Mouse (Mus musculus) retina, postnatal 7 days (tissue): ENCODE measurements at regions not wholly inside any gene's neighbourhood (a gene's known extent, or its start where the extent isn't known, plus 50 kb on each side); places are given as distances from the start of the nearest gene placed in this dataset.

ENCODE experiments used
- DNase-seq: peaks from one replicate; pipeline ENCODE4 v3.0.0-alpha.2; 2012; ENCODE audit warnings: low read depth, low spot score

DNA sequence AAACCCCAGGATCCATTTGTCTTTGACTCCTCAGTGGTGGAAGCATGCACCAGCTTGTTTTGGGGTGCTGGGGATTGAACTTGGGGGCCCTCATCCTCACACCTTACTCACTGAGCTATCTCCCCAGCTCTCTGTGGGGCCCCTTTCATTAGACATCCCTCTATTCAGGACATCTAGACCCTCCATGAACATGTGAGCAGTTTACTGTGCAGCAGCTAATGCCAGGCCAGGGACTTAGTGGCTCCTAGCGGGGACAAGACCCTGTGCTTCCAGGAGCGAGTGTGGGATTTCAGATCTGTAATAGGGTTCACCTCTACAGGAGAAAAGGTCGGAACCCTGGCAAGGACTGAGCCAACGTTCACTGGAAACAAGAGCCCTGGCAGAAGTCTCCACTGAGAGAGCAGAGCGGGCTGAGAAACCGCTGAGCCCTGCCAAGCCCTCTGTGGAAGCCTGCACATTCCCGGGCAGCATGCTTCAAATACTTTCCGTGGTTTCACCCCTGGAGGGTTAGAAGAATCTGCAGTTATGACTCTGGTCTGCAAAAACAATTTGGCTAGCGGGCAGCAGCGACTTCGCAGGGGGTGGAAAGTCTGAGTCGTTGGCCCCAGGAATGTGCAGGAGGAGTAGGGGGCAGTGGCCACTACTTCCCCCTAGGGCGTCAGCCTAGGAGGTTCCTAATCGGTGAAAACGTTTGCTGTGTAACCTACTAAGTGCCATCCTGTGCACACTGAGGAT is 125.6 kb downstream of the Smad6 start:
- no peak for DNase-seq

DNA sequence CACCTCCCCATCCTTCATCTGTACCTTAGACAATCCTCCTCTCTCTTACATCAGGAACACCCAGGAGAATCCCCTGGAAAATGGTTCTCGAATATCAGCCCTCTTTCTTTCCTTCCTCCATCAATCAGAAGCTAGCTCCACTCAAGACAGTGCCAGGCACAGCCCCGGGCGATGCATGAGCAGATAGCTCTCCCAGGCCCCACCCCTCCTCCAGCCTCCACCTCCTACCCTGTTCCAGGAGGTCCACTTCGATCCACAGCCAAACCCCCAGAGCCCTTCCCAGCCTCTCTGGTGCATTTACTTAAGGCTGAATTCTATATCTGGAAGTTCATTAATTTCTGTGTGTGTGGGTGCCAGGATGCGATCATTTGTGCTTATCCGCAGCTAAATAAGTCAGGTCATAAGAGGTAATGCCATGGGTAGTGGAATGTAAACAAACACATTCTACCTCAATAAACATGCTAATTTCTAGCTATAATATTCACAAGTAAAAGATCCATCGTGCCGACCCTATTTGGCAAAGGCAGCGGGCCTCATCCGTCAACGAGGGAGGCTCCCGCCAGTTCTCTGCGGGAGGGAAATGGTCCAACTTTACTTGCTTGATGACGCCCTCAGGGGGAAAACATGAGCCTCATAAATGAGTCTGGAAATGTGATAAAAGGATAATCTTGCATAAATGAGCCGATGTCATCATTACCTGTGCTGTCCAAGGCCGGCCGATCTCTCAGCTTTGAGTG is 129.5 kb downstream of the Smad6 start:
- no peak for DNase-seq

DNA sequence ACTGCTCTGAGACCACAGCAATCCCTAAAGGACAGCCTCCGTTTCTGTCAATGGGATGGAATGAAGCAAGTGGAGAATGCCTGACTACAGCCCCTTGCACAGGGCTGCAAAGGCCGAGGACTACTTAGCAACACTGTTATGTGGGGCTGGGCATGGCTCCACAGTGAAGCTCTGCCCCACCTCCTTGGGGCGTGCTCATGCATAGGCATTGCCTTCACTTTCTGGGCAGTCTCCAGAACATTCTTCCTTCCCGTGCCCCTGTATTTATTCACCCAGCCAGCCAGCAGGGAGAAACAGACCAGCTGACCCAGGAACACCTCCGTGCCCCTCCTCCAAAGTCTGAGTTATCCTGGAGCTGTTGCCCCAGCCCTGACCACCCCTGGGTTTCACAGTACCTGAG is 131.1 kb downstream of the Smad6 start:
- DNase-seq, result no peak

DNA sequence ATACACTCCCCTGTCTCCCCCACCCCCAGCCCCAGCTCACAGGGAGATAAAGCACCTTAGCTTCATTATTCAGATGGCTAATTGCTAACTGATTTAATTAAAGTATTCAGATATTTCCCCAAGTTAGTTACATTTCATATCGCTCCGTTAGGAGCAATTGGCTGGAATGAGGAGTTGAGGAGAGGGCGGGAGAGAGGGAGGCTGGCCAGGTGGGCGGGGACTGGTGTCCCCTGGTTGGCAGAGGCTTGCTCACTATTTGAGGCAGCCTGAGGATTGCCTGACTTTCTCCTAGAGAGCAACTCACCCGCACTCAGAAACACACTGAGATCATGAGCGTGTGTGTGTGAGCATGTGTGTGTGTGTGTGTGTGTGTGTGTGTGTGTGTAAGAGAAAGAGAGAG is 131.8 kb upstream of the Smad3 start:
- no peak for DNase-seq

DNA sequence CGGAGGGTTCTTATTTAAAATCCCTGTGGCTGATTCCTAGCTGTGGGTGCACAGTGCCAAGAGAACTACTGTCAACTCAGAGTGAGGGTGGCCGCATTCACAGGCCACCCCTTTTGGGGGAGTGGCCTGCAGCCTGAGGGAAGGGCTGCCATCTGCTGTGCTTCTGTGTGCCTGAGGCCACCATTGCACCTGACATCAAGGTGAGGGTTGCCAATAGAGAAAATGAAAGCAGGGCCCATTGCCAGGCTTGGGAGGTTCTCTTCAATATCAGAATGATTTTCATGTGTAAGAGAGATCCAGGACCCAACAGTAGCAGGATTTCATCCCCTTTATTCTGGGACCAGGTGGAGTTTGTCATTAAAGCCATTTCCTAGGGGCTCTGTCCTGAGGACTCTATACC is 127.2 kb upstream of the Smad3 start:
- DNase-seq, result no peak

DNA sequence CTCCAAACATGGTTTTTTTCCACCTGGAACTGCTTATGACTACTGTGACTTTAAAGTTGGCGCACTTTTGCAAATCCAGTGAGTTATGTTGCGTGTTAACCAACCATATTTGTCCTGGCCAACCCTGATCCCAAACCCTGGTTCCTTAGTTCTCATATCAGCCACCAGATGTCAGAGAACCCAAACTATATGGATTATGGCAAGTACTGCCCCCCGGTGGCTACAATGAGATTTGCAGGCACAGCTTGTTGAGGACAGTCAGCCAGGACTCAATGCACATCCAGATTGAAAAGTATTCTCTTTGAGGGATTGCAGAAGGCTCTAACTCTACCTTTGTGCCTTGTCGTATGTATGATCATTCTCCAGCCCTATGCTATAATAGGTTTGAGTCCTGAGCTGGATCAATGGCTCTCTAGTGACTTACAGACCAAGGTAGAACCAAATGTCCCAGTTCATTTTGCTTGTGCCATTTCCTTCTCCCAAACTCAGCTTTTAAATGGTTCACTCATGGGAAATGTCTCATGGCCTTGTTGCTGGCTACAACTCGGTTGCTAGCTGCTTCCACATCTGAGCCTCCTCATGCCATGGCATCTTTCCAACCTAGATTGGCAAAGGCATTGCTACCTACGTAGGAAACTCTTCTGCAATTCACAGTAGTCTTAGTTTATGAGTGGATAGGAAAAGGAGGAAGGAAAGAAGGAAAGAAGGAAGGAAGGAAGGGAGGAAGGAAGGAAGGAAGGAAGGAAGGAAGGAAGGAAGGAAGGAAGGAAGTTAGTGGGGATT is 126.1 kb upstream of the Smad3 start:
- DNase-seq, result no peak

DNA sequence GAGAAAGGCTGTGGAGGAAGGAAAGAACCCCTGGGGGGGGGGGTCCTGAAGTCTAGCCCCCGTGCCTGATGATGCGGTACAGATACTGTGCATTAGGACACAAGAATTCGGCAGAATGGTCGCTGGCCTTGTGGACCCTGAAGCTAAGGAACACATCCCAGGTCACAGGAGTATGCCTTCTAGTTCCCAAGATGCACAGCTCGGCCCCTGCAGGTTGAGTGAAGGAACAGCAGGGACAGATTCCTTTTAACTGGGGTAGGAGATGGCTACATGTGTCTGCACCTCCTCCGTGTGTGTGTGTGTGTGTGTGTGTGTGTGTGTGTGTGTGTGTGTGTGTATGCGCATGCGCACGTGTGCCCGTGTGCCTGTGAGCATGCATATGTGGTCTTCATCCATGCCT is 123.9 kb upstream of the Smad3 start:
- no peak for DNase-seq

DNA sequence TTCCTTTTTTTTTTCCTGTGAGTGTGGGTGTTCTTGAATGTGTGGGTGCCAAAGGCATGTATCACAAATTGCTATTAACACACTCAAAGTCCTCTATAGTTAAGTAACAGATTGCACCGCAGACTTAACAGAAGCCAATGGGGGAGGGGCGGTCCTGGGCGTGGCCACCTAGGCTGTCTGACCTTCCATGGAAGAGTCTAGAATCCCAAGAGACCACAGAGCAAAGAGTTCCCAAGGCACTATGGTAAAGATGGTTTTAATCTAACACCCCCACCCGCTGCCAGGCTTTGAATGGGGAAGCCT is 123.4 kb upstream of the Smad3 start:
- DNase-seq, result no peak

DNA sequence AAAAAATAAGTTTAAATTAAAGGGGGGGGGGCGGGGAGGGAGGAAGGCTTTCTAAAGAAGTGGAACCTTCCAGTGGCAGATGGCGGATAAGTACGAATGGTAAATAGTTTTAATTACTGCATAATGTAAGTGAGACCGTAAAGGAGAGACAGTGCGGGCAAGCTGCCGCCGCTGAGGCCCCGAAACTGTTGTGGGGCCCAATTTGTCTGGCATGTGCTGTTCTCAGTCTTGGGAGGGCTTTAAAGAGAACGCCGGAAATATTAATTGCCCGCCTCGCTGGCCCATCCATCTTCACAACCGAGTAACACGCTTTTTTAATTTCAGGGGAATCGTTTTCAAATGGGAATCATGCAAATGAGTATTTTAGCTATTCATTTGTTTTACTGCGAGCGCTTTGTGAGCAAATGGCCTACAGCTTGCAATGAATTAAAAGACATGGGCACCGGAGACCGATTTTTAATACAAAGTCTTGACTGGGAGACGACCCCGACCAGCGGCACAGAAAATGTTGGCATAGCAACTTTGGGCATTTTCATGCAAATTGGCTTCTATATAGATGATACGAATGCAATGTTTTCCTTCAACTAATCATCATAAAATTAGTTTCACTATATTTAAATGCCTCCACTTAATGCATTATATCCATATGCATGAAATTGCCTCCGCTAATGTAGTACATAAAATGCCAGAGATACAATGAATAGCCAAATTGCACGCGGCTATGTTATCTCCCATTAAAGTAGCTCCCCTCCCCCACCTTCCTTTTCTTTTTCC is 122.9 kb upstream of the Smad3 start:
- no peak for DNase-seq

DNA sequence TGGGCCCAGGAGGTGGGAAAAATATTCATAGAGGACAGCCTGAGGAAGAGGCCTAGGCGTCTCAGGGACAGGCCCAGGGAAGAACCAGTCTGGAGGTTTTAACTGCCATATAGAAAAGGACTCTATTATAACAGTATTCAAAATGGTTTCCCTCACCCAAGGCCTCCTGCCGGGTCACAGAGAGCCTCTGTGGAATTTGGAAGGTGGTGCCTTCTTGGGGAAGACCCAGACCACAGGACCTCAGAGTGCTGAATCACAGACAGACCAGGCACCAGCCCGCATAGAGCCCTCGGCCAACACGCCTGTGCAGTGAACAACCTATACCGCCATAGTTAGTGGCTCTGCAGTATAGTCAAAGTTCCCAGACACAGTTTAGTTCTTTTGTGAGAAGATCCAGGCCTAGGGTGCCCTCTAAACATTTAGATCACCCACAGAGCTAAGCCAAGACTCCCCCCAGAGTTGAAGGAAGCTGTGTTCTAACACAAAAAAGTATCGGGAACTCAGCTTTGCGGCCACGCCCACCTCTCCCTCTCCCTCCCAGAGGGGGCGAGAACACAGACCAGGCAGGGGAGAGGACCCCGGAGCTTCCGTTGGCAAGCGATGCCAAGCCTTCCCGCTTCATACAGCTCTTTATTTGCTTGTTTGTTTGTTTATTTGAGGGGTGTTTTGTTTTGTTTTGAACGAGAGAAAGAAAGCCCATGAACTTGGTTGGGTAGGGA is 122.1 kb upstream of the Smad3 start:
- DNase-seq, result no peak

DNA sequence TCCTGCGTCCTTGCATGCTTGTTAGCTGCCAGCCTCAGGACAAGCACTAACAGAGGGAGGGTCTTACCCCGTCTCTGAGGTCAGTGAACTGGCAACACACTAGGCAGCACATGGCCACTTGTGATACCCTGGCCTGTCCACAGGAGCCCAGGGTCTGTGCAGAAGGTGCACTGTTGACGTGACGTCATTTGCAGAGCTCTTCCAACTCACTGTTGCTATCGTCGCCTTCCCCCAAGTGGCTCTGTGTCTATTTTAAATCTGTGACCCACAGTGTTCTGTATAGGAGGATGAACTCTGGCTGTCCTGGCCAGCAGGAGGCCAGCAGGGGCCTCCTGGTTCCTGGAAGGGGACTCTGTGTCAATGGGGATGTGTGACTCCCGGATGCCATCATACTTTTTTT is 120.1 kb upstream of the Smad3 start:
- DNase-seq, result no peak

DNA sequence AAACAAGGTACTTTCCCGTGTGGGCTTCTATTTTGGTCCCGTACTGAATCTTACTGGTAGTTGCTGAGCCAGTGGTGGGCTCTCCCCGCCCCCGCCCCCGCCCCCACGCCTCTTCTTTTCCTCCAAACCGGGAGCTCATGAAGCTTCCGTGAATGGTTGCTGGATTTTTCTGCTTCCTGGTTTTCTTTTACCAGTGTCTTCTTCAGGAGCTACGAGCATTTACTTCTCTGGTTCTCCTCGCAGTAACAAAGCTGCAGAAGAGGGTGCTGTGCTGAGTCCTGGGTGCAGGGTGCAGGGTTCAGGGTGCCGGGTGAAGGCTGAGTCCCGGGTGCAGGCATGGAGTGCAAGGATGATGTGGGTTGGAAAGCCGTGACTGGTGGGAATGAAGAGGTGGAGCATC is 119.1 kb upstream of the Smad3 start:
- no peak for DNase-seq

DNA sequence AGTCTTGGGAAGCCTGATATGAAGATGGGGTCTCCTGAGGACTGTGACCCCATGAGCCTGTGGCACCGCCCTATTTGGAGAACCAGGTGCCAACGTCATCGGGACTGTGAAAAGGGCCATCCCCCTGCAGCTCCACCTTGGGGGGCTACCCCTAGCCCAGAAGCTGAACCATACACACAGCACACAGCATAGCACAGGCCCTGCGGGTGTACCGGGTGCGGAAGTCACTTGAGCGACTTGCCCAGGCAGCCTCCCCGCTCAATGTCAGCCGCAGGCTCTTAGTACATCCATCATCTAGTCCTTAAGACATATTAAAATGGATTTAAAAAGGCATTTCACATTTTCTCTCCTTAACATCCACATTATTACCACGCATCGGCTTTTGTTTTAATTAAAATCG is 118.2 kb upstream of the Smad3 start:
- DNase-seq, result no peak

DNA sequence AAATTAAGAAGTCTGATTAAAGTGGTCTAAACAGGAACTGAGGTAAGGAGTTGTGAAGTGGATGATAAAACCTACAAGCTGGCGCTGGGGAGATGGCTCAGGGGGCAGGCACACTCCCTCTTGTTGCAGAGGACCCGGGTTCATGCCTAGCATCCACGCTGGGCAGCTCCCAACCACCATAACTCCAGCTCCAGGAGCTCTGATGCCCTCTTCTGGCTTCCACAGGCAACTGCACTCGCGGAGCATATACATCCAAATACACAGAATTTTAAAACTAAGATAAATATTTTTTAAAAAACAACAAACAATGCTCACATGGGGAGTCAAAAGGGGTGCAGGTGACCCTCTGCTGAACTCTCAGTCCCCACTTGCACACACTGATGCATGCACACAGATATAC is 117.4 kb upstream of the Smad3 start:
- no peak for DNase-seq

DNA sequence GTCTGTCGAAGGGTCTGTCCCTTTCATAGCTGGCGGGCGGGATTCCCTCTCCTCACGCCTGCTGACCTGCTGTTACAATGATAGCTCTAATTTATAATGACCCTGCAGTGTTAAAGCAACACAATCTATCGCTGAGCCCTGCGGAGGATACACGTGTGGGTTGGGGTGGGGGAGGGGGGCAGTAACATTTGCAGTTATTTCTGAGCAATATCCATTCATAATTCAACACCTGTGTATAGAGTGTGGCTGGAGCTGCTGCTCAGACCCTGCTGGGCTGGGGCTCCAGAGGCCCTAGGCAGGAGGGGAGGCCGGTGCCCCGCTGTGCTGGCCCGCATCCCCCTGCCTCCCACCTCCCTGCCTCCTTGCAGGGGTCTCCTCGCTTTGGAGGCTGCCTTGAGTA is 106.6 kb upstream of the Smad3 start:
- no peak for DNase-seq

DNA sequence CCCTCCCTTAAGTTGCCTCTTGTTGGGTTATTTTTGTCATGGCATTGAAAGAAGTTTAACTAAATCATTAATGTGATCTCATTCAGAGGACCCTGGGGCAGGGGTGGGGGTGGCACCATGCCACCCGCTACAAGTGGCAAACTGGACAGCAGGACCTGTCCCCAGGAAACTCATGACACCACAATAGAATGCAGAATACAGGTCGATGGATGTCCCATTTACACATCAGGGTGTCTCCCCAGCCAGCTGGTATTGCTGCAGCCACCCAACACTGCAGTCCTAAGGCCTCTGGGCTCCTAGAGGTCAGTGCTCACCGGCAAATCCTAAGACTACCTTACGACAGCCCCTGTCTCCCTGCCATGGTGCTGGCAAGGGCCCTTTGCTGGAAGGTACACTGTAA is 105.5 kb upstream of the Smad3 start:
- no peak for DNase-seq

DNA sequence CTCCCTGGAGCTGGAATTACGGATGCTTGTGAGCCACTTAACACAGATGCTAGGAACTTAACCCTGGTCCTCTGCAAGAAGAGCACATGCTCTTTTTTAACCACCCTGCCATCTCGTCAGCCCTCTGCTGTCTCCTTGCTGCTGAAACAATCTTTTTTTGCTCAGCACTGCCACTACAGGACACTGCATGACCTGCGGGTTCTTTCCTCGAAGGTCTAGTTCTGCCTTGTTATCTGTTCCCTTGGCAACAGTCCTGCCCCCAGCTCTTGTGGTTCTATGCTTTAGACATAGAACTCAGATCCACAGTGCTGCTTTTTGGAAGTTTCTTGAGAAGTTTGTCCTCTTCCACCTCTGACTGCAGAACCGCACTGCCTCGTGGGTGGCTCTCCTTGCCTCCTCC is 104.6 kb upstream of the Smad3 start:
- DNase-seq, result no peak

DNA sequence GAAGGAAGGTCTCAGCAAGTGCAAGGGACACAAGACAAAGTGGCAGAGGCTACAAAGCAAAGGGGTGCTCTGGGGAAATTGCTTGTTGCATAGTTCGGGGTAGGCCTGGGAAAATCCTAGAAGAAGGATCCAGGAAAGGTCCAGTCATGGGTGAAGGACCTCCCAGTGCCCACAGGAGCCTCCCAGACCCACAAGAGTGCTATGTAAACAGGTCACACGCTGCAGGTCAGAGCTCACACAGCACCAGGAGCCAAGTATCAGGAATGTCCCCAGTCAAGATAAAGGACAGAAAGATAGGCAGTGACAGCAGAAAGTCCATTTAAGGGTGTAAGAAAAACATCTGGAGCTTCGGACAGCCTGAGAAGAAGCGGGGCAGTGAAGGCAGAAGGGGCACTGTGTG is 103.6 kb upstream of the Smad3 start:
- no peak for DNase-seq

DNA sequence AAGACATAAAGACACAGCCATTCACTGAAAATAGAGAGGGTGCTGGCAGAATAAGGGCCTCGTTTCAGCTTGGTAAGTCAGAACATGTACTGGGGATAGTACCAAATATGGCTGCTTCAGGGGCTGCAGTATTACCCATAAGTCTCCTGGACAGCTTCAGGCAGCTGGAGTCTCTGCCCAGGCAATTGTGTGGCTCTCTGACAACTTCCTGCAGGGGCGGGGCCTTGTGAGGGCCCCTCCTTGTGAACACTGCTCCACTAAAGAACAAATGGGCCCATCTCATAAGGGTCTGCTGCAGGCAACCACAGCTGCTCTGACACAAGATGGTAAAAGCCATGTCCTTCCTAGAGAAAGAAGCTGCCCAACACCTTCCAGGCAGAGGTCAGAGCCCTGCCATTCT is 102.4 kb upstream of the Smad3 start:
- DNase-seq, result no peak

DNA sequence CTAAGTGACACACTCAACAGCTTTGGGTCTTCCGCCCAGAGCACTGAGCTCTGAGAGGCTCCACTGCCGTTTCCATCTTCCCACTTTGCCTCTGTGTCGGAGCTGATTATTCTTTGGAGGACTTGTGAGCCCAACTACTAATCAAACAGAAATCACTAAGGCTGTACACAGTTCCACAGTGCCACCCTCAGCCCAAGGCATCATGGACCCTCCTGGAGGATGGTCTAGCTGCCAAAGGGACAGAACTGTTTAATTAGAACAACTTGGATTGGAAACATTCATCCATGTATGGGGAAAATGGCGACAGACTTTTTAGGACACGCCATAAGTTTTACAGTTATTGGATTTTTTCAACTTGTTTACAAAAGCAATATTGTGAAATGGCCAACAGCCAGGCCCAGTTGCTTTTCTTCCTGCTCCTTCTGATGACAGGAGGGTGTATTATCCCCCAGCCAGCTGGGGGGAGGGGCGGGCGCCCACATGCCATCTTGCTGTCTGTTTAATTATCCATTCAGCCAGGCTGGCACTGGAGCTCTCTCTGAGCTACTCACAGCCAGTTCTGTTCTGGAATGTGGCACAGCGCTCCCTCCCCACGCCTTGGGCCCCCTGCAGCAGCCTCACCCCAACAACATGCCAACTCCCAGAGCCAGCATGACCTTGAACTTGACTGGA is 98.4 kb upstream of the Smad3 start:
- DNase-seq, result no peak

DNA sequence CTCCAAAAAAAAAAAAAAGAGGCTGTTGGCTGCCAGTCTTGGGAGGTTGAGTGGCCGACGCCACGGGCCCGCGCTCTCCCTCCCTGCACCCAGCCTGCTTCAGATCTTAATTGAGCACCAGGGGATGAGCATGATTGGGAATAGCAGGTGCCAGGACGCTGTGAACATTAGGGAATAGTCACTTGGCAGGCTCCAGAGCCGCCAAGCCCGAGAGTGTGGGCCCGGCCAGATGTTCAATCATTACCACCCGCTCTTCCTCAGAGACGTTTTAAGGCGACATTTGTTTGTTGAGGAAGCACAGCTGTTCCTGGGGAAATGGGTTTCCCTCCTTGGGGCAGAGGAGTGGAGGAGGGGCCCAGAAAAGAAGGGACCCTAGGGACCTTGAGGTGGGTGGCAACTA is 94.0 kb upstream of the Smad3 start:
- no peak for DNase-seq
